Comparison of ENCODE assay signal across 25 mouse cellular contexts in genomic region chr10:110986682-110987081, GRCm38 (mm10). TPM values are rescaled to one million over a fixed set of nuclear protein-coding genes. Genes with fewer than 3 reads are reported as not detected.
DNase-seq lines count a peak whose midpoint lies in the region; ATAC-seq lines count a peak whose summit lies in the region.
"Had no signal": no experiment of that assay in that cellular context is flagged by ENCODE, and none has a peak within 500 bp of the region (broad histone marks: within the 10 kb centered on the region; RNA-seq: fewer than 3 reads in every experiment).

No protein-coding gene starts in this region.

- H3K4me2 ChIP-seq in heart, embryonic 12.5 days: peak overlapping the region; percentile 53
- H3K4me2 ChIP-seq: embryonic facial prominence, embryonic 12.5 days; forebrain, embryonic 13.5 days; liver, embryonic 12.5 days; lung, embryonic 14.5 days; stomach, embryonic 15.5 days had no signal

- H3K36me3 ChIP-seq in heart, embryonic 12.5 days: 0 out of 2 replicates have a peak, but pooled peaks cover 2% of the 10 kb centered on the region
- H3K36me3 ChIP-seq: embryonic facial prominence, embryonic 12.5 days; stomach, embryonic 15.5 days had no signal

- no peak overlapping the region for H3K9ac ChIP-seq in heart, embryonic 12.5 days
- H3K9ac ChIP-seq: embryonic facial prominence, embryonic 12.5 days; forebrain, embryonic 13.5 days; liver, embryonic 12.5 days; lung, embryonic 14.5 days; stomach, embryonic 15.5 days had no signal

- H3K27ac ChIP-seq in heart, embryonic 12.5 days (ENCODE audit: poor library complexity, severe bottlenecking): peak overlapping the region; percentile 24
- H3K27ac ChIP-seq: embryonic facial prominence, embryonic 12.5 days; forebrain, embryonic 13.5 days; hindbrain, embryonic 10.5 days; hindbrain, postnatal 0 days; left cerebral cortex, adult 2 months; liver, embryonic 12.5 days; stomach, embryonic 15.5 days had no signal

- 0 out of 2 replicates have a peak, but pooled peaks have one; percentile 39 for ATAC-seq in heart, embryonic 12.5 days (ENCODE audit: insufficient number of reproducible peaks, low FRiP score)
- ATAC-seq: forebrain, embryonic 13.5 days; hindbrain, postnatal 0 days; liver, embryonic 12.5 days; midbrain, embryonic 16.5 days had no signal

- DNase-seq in kidney, adult 18-20 months: peak; percentile 33
- no peak for DNase-seq in kidney, postnatal 36 days
- DNase-seq in ZHBTc4 (ENCODE audit: low read depth, low spot score): peak; percentile 31
- DNase-seq in heart, postnatal 4 days: peak; percentile 51
- no peak for DNase-seq in cerebellum, adult 11-12 months
- no peak for DNase-seq in layer of hippocampus, adult 8-10 months (ENCODE audit: low spot score in 2 of 2)
- DNase-seq: adrenal gland, adult 8-10 months; B cell, adult 2 months; cerebellum, adult 9-10 months; gastrocnemius, postnatal 25 days; kidney, adult 8-10 months; lung, embryonic 14.5 days; lung, postnatal 4 days; right cerebral cortex, postnatal 14 days; thymus, adult 18-20 months had no signal

- 0 out of 2 replicates have a peak overlapping the region, but pooled peaks have one; percentile 14 for H3K4me3 ChIP-seq in heart, embryonic 12.5 days
- H3K4me3 ChIP-seq: embryonic facial prominence, embryonic 12.5 days; erythroblast, embryonic 14.5 days; forebrain, embryonic 13.5 days; hindbrain, embryonic 10.5 days; left cerebral cortex, adult 2 months; liver, embryonic 12.5 days; stomach, embryonic 15.5 days had no signal

- H3K9me3 ChIP-seq in heart, embryonic 12.5 days (replicated peaks): no peaks in the 10 kb centered on the region
- H3K9me3 ChIP-seq: embryonic facial prominence, embryonic 12.5 days; forebrain, embryonic 13.5 days; hindbrain, embryonic 10.5 days; liver, embryonic 12.5 days; stomach, embryonic 15.5 days had no signal

- WGBS in heart, embryonic 12.5 days: 47% methylated on average over 17 of the region's 17 CpGs

- no peaks in the 10 kb centered on the region for H3K27me3 ChIP-seq in heart, embryonic 12.5 days (replicated peaks)
- H3K27me3 ChIP-seq: embryonic facial prominence, embryonic 12.5 days; forebrain, embryonic 13.5 days; liver, embryonic 12.5 days; stomach, embryonic 15.5 days had no signal

- peaks cover 21% of the 10 kb centered on the region for H3K4me1 ChIP-seq in heart, embryonic 12.5 days (replicated peaks)
- H3K4me1 ChIP-seq: embryonic facial prominence, embryonic 12.5 days; stomach, embryonic 15.5 days had no signal

RNA-seq across cellular contexts. Expression of gene Zdhhc17, which starts 23.3 kb away (rescaled TPM):
- 17.9 and 21.0 TPM in 2 replicates for polyA plus RNA-seq in heart, embryonic 12.5 days (2016; fragmentation: Nextera tagmentation; extraction: Ambion mirVana)
- 10 to 100 TPM; 24.9 to 25.8 TPM for total RNA-seq in heart, postnatal 4 days (2021)
- total RNA-seq in layer of hippocampus, adult 8-10 months (2022): 100 to 1,000 TPM in 3 of 4 experiments, 10 to 100 TPM in 1; 95.5 to 113 (median 108) TPM
- polyA plus RNA-seq: erythroblast, embryonic 14.5 days had no signal

Comparison
In these comparisons a context has a peak if more than half of its experiments do, and no peak if none do; other contexts are left out.
1. DNase-seq: peak in kidney, adult 18-20 months (single experiment), ZHBTc4 (single experiment) and heart, postnatal 4 days (single experiment); none in kidney, postnatal 36 days (0 of 2), cerebellum, adult 11-12 months (single experiment) and layer of hippocampus, adult 8-10 months (0 of 2).